In the genomic region with DNA sequence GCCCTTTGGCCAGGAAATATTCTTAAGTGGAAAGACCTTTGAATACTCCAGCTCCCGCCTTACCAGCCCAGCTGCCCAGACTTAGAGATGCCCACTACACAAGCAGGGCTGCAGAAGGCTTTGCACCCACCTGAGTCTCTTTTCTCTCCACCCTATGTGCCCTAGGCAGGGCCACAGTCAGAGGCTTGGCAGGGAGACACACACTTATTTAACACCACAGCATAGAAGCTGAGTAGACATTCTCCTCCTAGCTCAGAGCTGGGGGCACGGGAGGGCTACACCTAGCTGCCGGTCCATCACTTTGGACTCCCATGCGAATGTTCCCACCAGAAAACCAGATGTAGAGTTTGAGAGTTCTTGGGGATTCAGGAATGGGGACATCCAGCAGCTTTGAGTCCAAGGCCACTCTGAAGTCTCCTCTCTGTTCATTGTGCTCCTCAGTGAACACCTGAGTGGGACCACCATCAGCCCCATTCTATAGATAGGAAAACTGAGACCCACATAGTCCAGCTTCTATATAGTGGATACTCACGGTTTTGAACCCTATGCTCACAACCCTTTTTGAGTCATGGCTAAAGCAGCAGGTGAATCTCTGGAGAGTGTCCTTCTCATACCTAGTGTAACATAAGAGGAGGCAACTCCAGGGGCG, we compare ENCODE assay signal across 18 mouse cellular contexts. TPM values are rescaled to one million over a fixed set of nuclear protein-coding genes. Genes with fewer than 3 reads are reported as not detected.
DNase-seq lines count a peak whose midpoint lies in the region; ATAC-seq and TF ChIP-seq lines count a peak whose summit lies in the region.
"Had no signal": no experiment of that assay in that cellular context is flagged by ENCODE, and none has a peak within 500 bp of the region (broad histone marks: within the 10 kb centered on the region; RNA-seq: fewer than 3 reads in every experiment).

No protein-coding gene starts in this region.

- WGBS in lung, embryonic 16.5 days = 59% methylated on average over 6 of the region's 6 CpGs
- WGBS in lung, adult 2 months = 63% methylated on average over 6 of the region's 6 CpGs
- WGBS in hindbrain, embryonic 12.5 days = 45% methylated on average over 6 of the region's 6 CpGs
- 20% methylated on average over 6 of the region's 6 CpGs for WGBS in midbrain, embryonic 14.5 days
- WGBS in cerebellum, adult 2 months = 41% methylated on average over 6 of the region's 6 CpGs

- H3K27ac ChIP-seq in lung, embryonic 16.5 days (ENCODE audit: low read length) = peak overlapping the region; percentile 35; the same call in 1 of the 2 replicates
- H3K27ac ChIP-seq in hindbrain, embryonic 12.5 days = peak overlapping the region; percentile 82
- peak overlapping the region; percentile 75 for H3K27ac ChIP-seq in midbrain, embryonic 14.5 days (replicated peaks; ENCODE audit: low read depth, low read length)
- H3K27ac ChIP-seq in cerebellum, adult 2 months (ENCODE audit: insufficient read depth, low read length) = no peak overlapping the region
- H3K27ac ChIP-seq: limb, embryonic 15.5 days had no signal

- peaks cover 50% of the 10 kb centered on the region for H3K27me3 ChIP-seq in lung, embryonic 16.5 days (ENCODE audit: control insufficient read depth, insufficient read depth, low read depth, low read length)
- H3K27me3 ChIP-seq in hindbrain, embryonic 12.5 days = peaks cover 45% of the 10 kb centered on the region
- no peaks in the 10 kb centered on the region for H3K27me3 ChIP-seq in midbrain, embryonic 14.5 days (ENCODE audit: control insufficient read depth, insufficient read depth, low read length)
- no peaks in the 10 kb centered on the region; the same call in 1 of the 2 replicates for H3K27me3 ChIP-seq in cerebellum, adult 2 months (ENCODE audit: control insufficient read depth, insufficient read depth, low read length)

- H3K4me1 ChIP-seq in lung, embryonic 16.5 days (replicated peaks; ENCODE audit: control insufficient read depth, insufficient read depth, low read length) = peaks cover 9% of the 10 kb centered on the region; the same call in 1 of the 2 replicates
- H3K4me1 ChIP-seq in lung, adult 2 months (ENCODE audit: control insufficient read depth, insufficient read depth, low read length) = 0 out of 2 replicates have a peak, but pooled peaks cover 3% of the 10 kb centered on the region
- peaks cover 61% of the 10 kb centered on the region for H3K4me1 ChIP-seq in hindbrain, embryonic 12.5 days
- peaks cover 28% of the 10 kb centered on the region for H3K4me1 ChIP-seq in midbrain, embryonic 14.5 days (ENCODE audit: control insufficient read depth, insufficient read depth, low read length)
- H3K4me1 ChIP-seq in cerebellum, adult 2 months (ENCODE audit: control insufficient read depth, insufficient read depth, low read length) = peaks cover 14% of the 10 kb centered on the region

- no peak for DNase-seq in lung, adult 2 months
- DNase-seq in midbrain, embryonic 14.5 days = peak; percentile 24
- DNase-seq in spleen, adult 18-20 months = no peak
- no peak for DNase-seq in layer of hippocampus, adult 11-12 months (ENCODE audit: low spot score)
- no peak for DNase-seq in cerebellum, adult 2 months
- DNase-seq: adrenal gland, postnatal 36 days; kidney, adult 11 months; kidney, postnatal 4 days; lung, embryonic 14.5 days had no signal

- TF ChIP-seq CTCF in lung, adult 2 months (IDR thresholded peaks at IDR 0.05; ENCODE audit: insufficient read depth, low read length) = no peak
- no peak for TF ChIP-seq CTCF in cerebellum, adult 2 months (IDR thresholded peaks at IDR 0.05; ENCODE audit: borderline replicate concordance, insufficient read depth, low read depth, low read length)

- no peak overlapping the region for H3K4me3 ChIP-seq in lung, embryonic 16.5 days (ENCODE audit: low read length)
- no peak overlapping the region for H3K4me3 ChIP-seq in lung, adult 2 months (replicated peaks; ENCODE audit: extremely low read depth, low read depth, low read length)
- H3K4me3 ChIP-seq in hindbrain, embryonic 12.5 days = no peak overlapping the region
- no peak overlapping the region for H3K4me3 ChIP-seq in midbrain, embryonic 14.5 days (replicated peaks; ENCODE audit: low read depth, low read length)
- H3K4me3 ChIP-seq in cerebellum, adult 2 months (replicated peaks; ENCODE audit: insufficient read depth, low read depth, low read length) = no peak overlapping the region
- H3K4me3 ChIP-seq: limb, embryonic 15.5 days; megakaryocyte, embryonic 14.5 days had no signal

- H3K9ac ChIP-seq in lung, embryonic 16.5 days (ENCODE audit: low read length) = no peak overlapping the region
- H3K9ac ChIP-seq in hindbrain, embryonic 12.5 days = no peak overlapping the region
- H3K9ac ChIP-seq in midbrain, embryonic 14.5 days (replicated peaks; ENCODE audit: low read length) = no peak overlapping the region
- H3K9ac ChIP-seq: limb, embryonic 15.5 days; lung, embryonic 14.5 days had no signal

- no peaks in the 10 kb centered on the region for H3K9me3 ChIP-seq in lung, embryonic 16.5 days (ENCODE audit: control insufficient read depth, low read length)
- H3K9me3 ChIP-seq in hindbrain, embryonic 12.5 days (replicated peaks) = no peaks in the 10 kb centered on the region
- H3K9me3 ChIP-seq in midbrain, embryonic 14.5 days (ENCODE audit: control insufficient read depth, low read length) = no peaks in the 10 kb centered on the region
- H3K9me3 ChIP-seq: limb, embryonic 15.5 days; megakaryocyte, embryonic 14.5 days had no signal

- no peaks in the 10 kb centered on the region for H3K36me3 ChIP-seq in lung, embryonic 16.5 days (ENCODE audit: control insufficient read depth, insufficient read depth, low read length)
- H3K36me3 ChIP-seq in hindbrain, embryonic 12.5 days = no peaks in the 10 kb centered on the region
- no peaks in the 10 kb centered on the region for H3K36me3 ChIP-seq in midbrain, embryonic 14.5 days (ENCODE audit: control insufficient read depth, insufficient read depth, low read length)
- H3K36me3 ChIP-seq: limb, embryonic 15.5 days had no signal

- no peak for ATAC-seq in lung, embryonic 16.5 days (ENCODE audit: low read depth)
- ATAC-seq in hindbrain, embryonic 12.5 days (ENCODE audit: low FRiP score) = no peak
- ATAC-seq in midbrain, embryonic 14.5 days (ENCODE audit: low FRiP score, low TSS enrichment) = no peak
- ATAC-seq in erythroid progenitor cell, adult 5-6 weeks (replicated peaks; ENCODE audit: low FRiP score, poor library complexity, severe bottlenecking) = no peak

- H3K4me2 ChIP-seq in lung, embryonic 16.5 days (ENCODE audit: low read depth, low read length) = no peak overlapping the region
- peak overlapping the region; percentile 26 for H3K4me2 ChIP-seq in hindbrain, embryonic 12.5 days (replicated peaks)
- peak overlapping the region; percentile 31 for H3K4me2 ChIP-seq in midbrain, embryonic 14.5 days (ENCODE audit: low read length)
- H3K4me2 ChIP-seq: lung, embryonic 14.5 days had no signal

- no peak for TF ChIP-seq POLR2A in lung, adult 2 months (IDR thresholded peaks at IDR 0.05; ENCODE audit: borderline replicate concordance, extremely low read depth, low read depth, low read length)
- TF ChIP-seq POLR2A in cerebellum, adult 2 months (IDR thresholded peaks at IDR 0.05; ENCODE audit: borderline replicate concordance, insufficient read depth, low read length) = no peak

RNA-seq across cellular contexts. Expression of a gene that starts 11.7 kb away (rescaled TPM):
- 0.54 and 0.55 TPM in 2 replicates for polyA plus RNA-seq in lung, embryonic 16.5 days (2015; fragmentation: Nextera tagmentation; extraction: Ambion mirVana)
- polyA plus RNA-seq in lung, adult 2 months (2012; rRNA removed) = 0.09 TPM in 1 of 2 replicates, not detected in the other
- 293 and 329 TPM in 2 replicates for polyA plus RNA-seq in hindbrain, embryonic 12.5 days (2016; fragmentation: Nextera tagmentation; extraction: Ambion mirVana)
- polyA plus RNA-seq in midbrain, embryonic 14.5 days (2014; fragmentation: Nextera tagmentation; extraction: Ambion mirVana) = 111 and 123 TPM in 2 replicates
- not detected in 2 replicates for total RNA-seq in erythroid progenitor cell, adult 5-6 weeks (2015; ENCODE audit: low replicate concordance)
- total RNA-seq in erythroid progenitor cell, adult 5-6 weeks (2017; ENCODE audit: low replicate concordance) = not detected in 2 replicates
- 4.6 and 4.8 TPM in 2 replicates for polyA plus RNA-seq in cerebellum, adult 2 months (2012; rRNA removed)
- total RNA-seq: adrenal gland, postnatal 36 days; common myeloid progenitor, adult 5-6 weeks; gastrocnemius, adult 18-20 months; heart, adult 8-10 months; heart, postnatal 10 days had no signal

RNA-seq across cellular contexts. Expression of a gene that starts 14.9 kb away (rescaled TPM):
- polyA plus RNA-seq in lung, embryonic 16.5 days (2015; fragmentation: Nextera tagmentation; extraction: Ambion mirVana) = 47.3 and 48.4 TPM in 2 replicates
- polyA plus RNA-seq in lung, adult 2 months (2012; rRNA removed) = 35.0 and 49.1 TPM in 2 replicates
- polyA plus RNA-seq in hindbrain, embryonic 12.5 days (2016; fragmentation: Nextera tagmentation; extraction: Ambion mirVana) = 42.5 and 44.5 TPM in 2 replicates
- 30.6 and 38.8 TPM in 2 replicates for polyA plus RNA-seq in midbrain, embryonic 14.5 days (2014; fragmentation: Nextera tagmentation; extraction: Ambion mirVana)
- 61.3 and 78.0 TPM in 2 replicates for total RNA-seq in erythroid progenitor cell, adult 5-6 weeks (2015; ENCODE audit: low replicate concordance)
- total RNA-seq in erythroid progenitor cell, adult 5-6 weeks (2017; ENCODE audit: low replicate concordance) = 40.0 and 50.1 TPM in 2 replicates
- polyA plus RNA-seq in cerebellum, adult 2 months (2012; rRNA removed) = 84.6 and 85.5 TPM in 2 replicates

RNA-seq across cellular contexts. Expression of a gene that starts 20.7 kb away (rescaled TPM):
- polyA plus RNA-seq in lung, embryonic 16.5 days (2015; fragmentation: Nextera tagmentation; extraction: Ambion mirVana) = 1.7 and 1.9 TPM in 2 replicates
- polyA plus RNA-seq in lung, adult 2 months (2012; rRNA removed) = 51.1 and 56.8 TPM in 2 replicates
- 0.79 and 0.97 TPM in 2 replicates for polyA plus RNA-seq in hindbrain, embryonic 12.5 days (2016; fragmentation: Nextera tagmentation; extraction: Ambion mirVana)
- polyA plus RNA-seq in midbrain, embryonic 14.5 days (2014; fragmentation: Nextera tagmentation; extraction: Ambion mirVana) = not detected in 2 replicates
- total RNA-seq in erythroid progenitor cell, adult 5-6 weeks (2015; ENCODE audit: low replicate concordance) = 845 and 899 TPM in 2 replicates
- total RNA-seq in erythroid progenitor cell, adult 5-6 weeks (2017; ENCODE audit: low replicate concordance) = 775 and 1,097 TPM in 2 replicates
- 0.80 and 1.3 TPM in 2 replicates for polyA plus RNA-seq in cerebellum, adult 2 months (2012; rRNA removed)

RNA-seq across cellular contexts. Expression of a gene that starts 50.1 kb away (rescaled TPM):
- 31.4 and 34.6 TPM in 2 replicates for polyA plus RNA-seq in lung, embryonic 16.5 days (2015; fragmentation: Nextera tagmentation; extraction: Ambion mirVana)
- polyA plus RNA-seq in lung, adult 2 months (2012; rRNA removed) = 8.9 and 14.8 TPM in 2 replicates
- 38.0 and 40.2 TPM in 2 replicates for polyA plus RNA-seq in hindbrain, embryonic 12.5 days (2016; fragmentation: Nextera tagmentation; extraction: Ambion mirVana)
- polyA plus RNA-seq in midbrain, embryonic 14.5 days (2014; fragmentation: Nextera tagmentation; extraction: Ambion mirVana) = 52.1 and 53.2 TPM in 2 replicates
- 2.5 and 13.7 TPM in 2 replicates for total RNA-seq in erythroid progenitor cell, adult 5-6 weeks (2015; ENCODE audit: low replicate concordance)
- total RNA-seq in erythroid progenitor cell, adult 5-6 weeks (2017; ENCODE audit: low replicate concordance) = 6.1 and 13.0 TPM in 2 replicates
- polyA plus RNA-seq in cerebellum, adult 2 months (2012; rRNA removed) = 171 and 180 TPM in 2 replicates

Comparison
In these comparisons a context has a peak if more than half of its experiments do, and no peak if none do; other contexts are left out.
1. RNA of a gene that starts 20.7 kb away (polyA plus RNA-seq): 51.1 to 56.8 TPM in lung, adult 2 months; 1.7 to 1.9 TPM in lung, embryonic 16.5 days, 0.79 to 0.97 TPM in hindbrain, embryonic 12.5 days, 0.80 to 1.3 TPM in cerebellum, adult 2 months and not detected in midbrain, embryonic 14.5 days; every median in the first group is over 10 times any median in the second.
2. RNA of a gene that starts 11.7 kb away (polyA plus RNA-seq): 293 to 329 TPM in hindbrain, embryonic 12.5 days and 111 to 123 TPM in midbrain, embryonic 14.5 days; 4.6 to 4.8 TPM in cerebellum, adult 2 months, 0.54 to 0.55 TPM in lung, embryonic 16.5 days and 0.09 TPM in lung, adult 2 months; every median in the first group is over 10 times any median in the second.